Mouse (Mus musculus) left cerebral cortex, adult 9 months (tissue): Measurements from ENCODE around the gene Adsl.
A peak's percentile ranks its signal among the peaks of the same experiment; 100 is the strongest.
"Not testable (repeated sequence)": the region's sequence is repeated elsewhere in the genome, so short reads cannot be mapped to it uniquely, and the experiment has no call there.

Experiments used
- DNase-seq, 2 experiments: peaks; one replicate each; pipeline ENCODE4 v3.0.0; 2022; ENCODE audit warnings: low spot score in 2 of 2

Gene Adsl

GRCm38 (mm10) chr15:80948145-80949135 lies at the start of gene Adsl:
Adsl (plus strand) TSS chr15:80948490.
- peak; percentile 42 to 81 for DNase-seq

GRCm38 (mm10) chr15:80899806-80900205 lies 48.5 kb upstream of the Adsl start:
- DNase-seq, result no peak

GRCm38 (mm10) chr15:80901806-80902513 lies 46.3 kb upstream of the Adsl start:
- peak; percentile 28 to 40 for DNase-seq

- not testable (repeated sequence) for DNase-seq
Observed at GRCm38 (mm10) chr15:80904776-80905175, 43.5 kb upstream of the Adsl start.

- DNase-seq, result no peak
Observed at GRCm38 (mm10) chr15:80910183-80910582, 38.1 kb upstream of the Adsl start.

GRCm38 (mm10) chr15:80910790-80911531 lies 37.3 kb upstream of the Adsl start:
- no peak for DNase-seq

- no peak for DNase-seq
Observed at GRCm38 (mm10) chr15:80912175-80912574, 36.1 kb upstream of the Adsl start.

GRCm38 (mm10) chr15:80913803-80914202 lies 34.5 kb upstream of the Adsl start:
- no peak for DNase-seq

GRCm38 (mm10) chr15:80915850-80916249 lies 32.4 kb upstream of the Adsl start:
- no peak for DNase-seq

- no peak for DNase-seq
Observed at GRCm38 (mm10) chr15:80916621-80917020, 31.7 kb upstream of the Adsl start.

- DNase-seq, result no peak
Observed at GRCm38 (mm10) chr15:80920346-80920745, 27.9 kb upstream of the Adsl start.

GRCm38 (mm10) chr15:80921781-80922180 lies 26.5 kb upstream of the Adsl start:
- no peak for DNase-seq

GRCm38 (mm10) chr15:80924211-80924610 lies 24.1 kb upstream of the Adsl start:
- no peak for DNase-seq

GRCm38 (mm10) chr15:80928811-80929355 lies 19.4 kb upstream of the Adsl start:
- DNase-seq, result no peak

- DNase-seq, result no peak
Observed at GRCm38 (mm10) chr15:80930048-80930571, 18.2 kb upstream of the Adsl start.

- DNase-seq, result not testable (repeated sequence)
Observed at GRCm38 (mm10) chr15:80930676-80931320, 17.5 kb upstream of the Adsl start.

- no peak for DNase-seq
Observed at GRCm38 (mm10) chr15:80931345-80931960, 16.8 kb upstream of the Adsl start.

GRCm38 (mm10) chr15:80934841-80935240 lies 13.4 kb upstream of the Adsl start:
- DNase-seq, result no peak

GRCm38 (mm10) chr15:80936686-80937085 lies 11.6 kb upstream of the Adsl start:
- DNase-seq, result no peak

GRCm38 (mm10) chr15:80938615-80939014 lies 9.7 kb upstream of the Adsl start:
- no peak for DNase-seq
